Mouse (Mus musculus) neural tube, embryonic 12.5 days (tissue): Measurements from ENCODE around the gene Zbtb20. TPM values are rescaled to one million over a fixed set of nuclear protein-coding genes. Genes with fewer than 3 reads are reported as not detected.

ENCODE experiments used
- ATAC-seq: fragments of 200-750 bp; cut with Nextera tagmentation; 2 replicates; pipeline ENCODE4 v1.8.0; 2017; ENCODE audit warnings: low read depth, mild to moderate bottlenecking, moderate TSS enrichment, moderate library complexity; ENCODE audit not compliant: low FRiP score
- H3K27ac ChIP-seq: fragments of 300-500 bp; sonication (generic); 2 replicates; pipeline ENCODE4 v1.5.1; 2016
- H3K27me3 ChIP-seq: fragments of 300-500 bp; sonication (generic); replicated peaks from 2 replicates; pipeline ENCODE4 v1.6.1; 2016; ENCODE audit warnings: mild to moderate bottlenecking
- H3K36me3 ChIP-seq: fragments of 300-500 bp; sonication (generic); 2 replicates; pipeline ENCODE4 v1.6.1; 2016; ENCODE audit warnings: mild to moderate bottlenecking
- H3K4me1 ChIP-seq: fragments of 300-500 bp; sonication (generic); 2 replicates; pipeline ENCODE4 v1.6.1; 2016
- H3K4me2 ChIP-seq: fragments of 300-500 bp; sonication (generic); replicated peaks from 2 replicates; pipeline ENCODE4 v1.6.1; 2016; ENCODE audit warnings: mild to moderate bottlenecking
- H3K4me3 ChIP-seq: fragments of 300-500 bp; sonication (generic); 2 replicates; pipeline ENCODE4 v1.5.1; 2016
- H3K9ac ChIP-seq: fragments of 300-500 bp; sonication (generic); 2 replicates; pipeline ENCODE4 v1.6.1; 2016; ENCODE audit warnings: mild to moderate bottlenecking
- H3K9me3 ChIP-seq: fragments of 300-500 bp; sonication (generic); 2 replicates; pipeline ENCODE4 v1.6.1; 2016; ENCODE audit warnings: mild to moderate bottlenecking
- WGBS: fragments of 180-500 bp; shearing (Covaris S2); methylation state at CpG from one replicate; pipeline ENCODE4 v1.1.7; 2016; 5-methylcytosine and 5-hydroxymethylcytosine counted together
- polyA plus RNA-seq: library from polyadenylated mRNA; unstranded; fragments of >200 nt; fragmentation: Nextera tagmentation; extraction: Ambion mirVana; gene quantifications from 2 replicates; pipeline ENCODE4 v1.2.1, GENCODE M21; 2016

Zbtb20 gene
- polyA plus RNA-seq, 1 experiment from 2014 or later = 65.2 TPM

GRCm38 (mm10) chr16:43402888-43403287, 527.2 kb downstream of the Zbtb20 start:
- WGBS = 81% methylated on average over 4 of the region's 4 CpGs
- ATAC-seq = no peak

GRCm38 (mm10) chr16:43405089-43405488, 529.4 kb downstream of the Zbtb20 start:
- Histone ChIP-seq H3K4me3 (no peak overlapping the region), H3K4me1 (peaks cover 21% of the 10 kb centered on the region), H3K27ac (no peak overlapping the region), H3K9me3 (no peaks in the 10 kb centered on the region), H3K4me2 (no peak overlapping the region), H3K9ac (no peak overlapping the region), H3K36me3 (no peaks in the 10 kb centered on the region), H3K27me3 (no peaks in the 10 kb centered on the region)
- WGBS = 87% methylated on average over 3 of the region's 3 CpGs
- ATAC-seq = no peak

More at GRCm38 (mm10) chr16:43402888-43403287, 527.2 kb downstream of the Zbtb20 start:
- Histone ChIP-seq H3K27me3 (no peaks in the 10 kb centered on the region), H3K36me3 (no peaks in the 10 kb centered on the region), H3K4me1 (peaks cover 6% of the 10 kb centered on the region; the same call in 1 of the 2 replicates), H3K9me3 (no peaks in the 10 kb centered on the region), H3K4me3 (no peak overlapping the region), H3K27ac (no peak overlapping the region), H3K9ac (no peak overlapping the region), H3K4me2 (no peak overlapping the region)

GRCm38 (mm10) chr16:43407594-43408142, 532.0 kb downstream of the Zbtb20 start:
- H3K9ac ChIP-seq = no peak overlapping the region
- WGBS = 58% methylated on average over 2 of the region's 2 CpGs
- no peak overlapping the region for H3K4me2 ChIP-seq
- H3K4me1 ChIP-seq = peaks cover 21% of the 10 kb centered on the region
- peak; percentile 92 for ATAC-seq
- H3K36me3 ChIP-seq = no peaks in the 10 kb centered on the region
- no peaks in the 10 kb centered on the region for H3K27me3 ChIP-seq
- no peak overlapping the region for H3K4me3 ChIP-seq
- H3K9me3 ChIP-seq = no peaks in the 10 kb centered on the region
- no peak overlapping the region for H3K27ac ChIP-seq

GRCm38 (mm10) chr16:43408622-43409021, 532.9 kb downstream of the Zbtb20 start:
- WGBS = 78% methylated on average over 5 of the region's 5 CpGs
- ATAC-seq = no peak
- no peaks in the 10 kb centered on the region for H3K36me3 ChIP-seq
- H3K4me3 ChIP-seq = no peak overlapping the region
- no peaks in the 10 kb centered on the region for H3K9me3 ChIP-seq
- H3K27me3 ChIP-seq = no peaks in the 10 kb centered on the region
- peaks cover 21% of the 10 kb centered on the region for H3K4me1 ChIP-seq
- no peak overlapping the region for H3K27ac ChIP-seq
- H3K4me2 ChIP-seq = no peak overlapping the region
- H3K9ac ChIP-seq = no peak overlapping the region

GRCm38 (mm10) chr16:43409108-43409909, 533.6 kb downstream of the Zbtb20 start:
- Histone ChIP-seq H3K27me3 (no peaks in the 10 kb centered on the region), H3K4me3 (no peak overlapping the region), H3K9me3 (no peaks in the 10 kb centered on the region), H3K27ac (no peak overlapping the region), H3K9ac (no peak overlapping the region), H3K4me2 (no peak overlapping the region), H3K36me3 (no peaks in the 10 kb centered on the region), H3K4me1 (peaks cover 21% of the 10 kb centered on the region)
- ATAC-seq = no peak
- WGBS = 64% methylated on average over 4 of the region's 4 CpGs

- Histone ChIP-seq H3K27me3 (no peaks in the 10 kb centered on the region), H3K9ac (no peak overlapping the region), H3K9me3 (no peaks in the 10 kb centered on the region), H3K36me3 (no peaks in the 10 kb centered on the region), H3K4me1 (peaks cover 21% of the 10 kb centered on the region), H3K4me3 (no peak overlapping the region), H3K27ac (no peak overlapping the region), H3K4me2 (no peak overlapping the region)
- ATAC-seq = no peak
- WGBS = 91% methylated on average over 12 of the region's 12 CpGs
Observed at GRCm38 (mm10) chr16:43409910-43410612, 534.4 kb downstream of the Zbtb20 start.

- H3K36me3 ChIP-seq = no peaks in the 10 kb centered on the region
- H3K9ac ChIP-seq = no peak overlapping the region
- no peaks in the 10 kb centered on the region for H3K9me3 ChIP-seq
- peaks cover 21% of the 10 kb centered on the region for H3K4me1 ChIP-seq
- H3K27me3 ChIP-seq = no peaks in the 10 kb centered on the region
- WGBS = 94% methylated on average over 7 of the region's 7 CpGs
- H3K4me3 ChIP-seq = no peak overlapping the region
- ATAC-seq = no peak
- no peak overlapping the region for H3K4me2 ChIP-seq
- H3K27ac ChIP-seq = no peak overlapping the region
Observed at GRCm38 (mm10) chr16:43410613-43410974, 534.9 kb downstream of the Zbtb20 start.

GRCm38 (mm10) chr16:43415864-43416263, 540.2 kb downstream of the Zbtb20 start:
- Histone ChIP-seq H3K4me1 (no peaks in the 10 kb centered on the region), H3K27ac (no peak overlapping the region), H3K9me3 (no peaks in the 10 kb centered on the region), H3K9ac (no peak overlapping the region), H3K36me3 (no peaks in the 10 kb centered on the region), H3K4me2 (no peak overlapping the region), H3K27me3 (no peaks in the 10 kb centered on the region), H3K4me3 (no peak overlapping the region)
- 0 out of 2 replicates have a peak, but pooled peaks have one; percentile 25 for ATAC-seq
- 35% methylated on average over 4 of the region's 4 CpGs for WGBS

GRCm38 (mm10) chr16:43419923-43420322, 544.2 kb downstream of the Zbtb20 start:
- WGBS = 65% methylated on average over 2 of the region's 2 CpGs
- ATAC-seq = no peak

GRCm38 (mm10) chr16:43428955-43429354, 553.3 kb downstream of the Zbtb20 start:
- Histone ChIP-seq H3K4me2 (no peak overlapping the region), H3K36me3 (no peaks in the 10 kb centered on the region), H3K9ac (no peak overlapping the region), H3K4me3 (no peak overlapping the region), H3K9me3 (no peaks in the 10 kb centered on the region), H3K27me3 (no peaks in the 10 kb centered on the region), H3K4me1 (no peaks in the 10 kb centered on the region), H3K27ac (no peak overlapping the region)
- 96% methylated on average over 2 of the region's 2 CpGs for WGBS
- ATAC-seq = no peak

More at GRCm38 (mm10) chr16:43419923-43420322, 544.2 kb downstream of the Zbtb20 start:
- H3K27ac ChIP-seq = no peak overlapping the region
- no peaks in the 10 kb centered on the region for H3K27me3 ChIP-seq
- no peaks in the 10 kb centered on the region for H3K9me3 ChIP-seq
- H3K9ac ChIP-seq = no peak overlapping the region
- no peak overlapping the region for H3K4me2 ChIP-seq
- H3K4me1 ChIP-seq = no peaks in the 10 kb centered on the region
- H3K4me3 ChIP-seq = no peak overlapping the region
- no peaks in the 10 kb centered on the region for H3K36me3 ChIP-seq

- Histone ChIP-seq H3K4me3 (no peak overlapping the region), H3K36me3 (no peaks in the 10 kb centered on the region), H3K4me2 (no peak overlapping the region), H3K4me1 (no peaks in the 10 kb centered on the region), H3K27ac (no peak overlapping the region), H3K9me3 (no peaks in the 10 kb centered on the region), H3K27me3 (no peaks in the 10 kb centered on the region), H3K9ac (no peak overlapping the region)
- 89% methylated on average over 4 of the region's 4 CpGs for WGBS
- ATAC-seq = no peak
Observed at GRCm38 (mm10) chr16:43430030-43430429, 554.3 kb downstream of the Zbtb20 start.

- Histone ChIP-seq H3K36me3 (no peaks in the 10 kb centered on the region), H3K4me2 (no peak overlapping the region), H3K4me3 (no peak overlapping the region), H3K9me3 (no peaks in the 10 kb centered on the region), H3K27ac (no peak overlapping the region), H3K4me1 (no peaks in the 10 kb centered on the region), H3K27me3 (no peaks in the 10 kb centered on the region), H3K9ac (no peak overlapping the region)
- ATAC-seq = no peak
- 89% methylated on average over 5 of the region's 5 CpGs for WGBS
Observed at GRCm38 (mm10) chr16:43431514-43432371, 556.1 kb downstream of the Zbtb20 start.
